Mouse (Mus musculus) spleen, adult 2 months (tissue): ENCODE data around the gene Col27a1. TPM values are rescaled to one million over a fixed set of nuclear protein-coding genes. Genes with fewer than 3 reads are reported as not detected.

ENCODE experiments used
- DNase-seq, 2 experiments: peaks; one replicate each; pipeline versions ENCODE4 v3.0.0 to v3.0.0-alpha.2; 2012 to 2021; ENCODE audit warnings: low spot score in 2 of 2, low read depth in 1 of 2
- H3K27ac ChIP-seq: fragments of 200-500 bp; 2 replicates; pipeline ENCODE4 v1.5.1; 2012; ENCODE audit warnings: low read length, inconsistent platforms; ENCODE audit not compliant: insufficient read depth
- H3K27me3 ChIP-seq: fragments of 200-500 bp; 2 replicates; pipeline ENCODE4 v1.6.1; 2012; ENCODE audit warnings: mild to moderate bottlenecking, moderate library complexity, low read length, inconsistent platforms; ENCODE audit not compliant: control insufficient read depth, insufficient read depth
- H3K36me3 ChIP-seq: fragments of 200-500 bp; 2 replicates; pipeline ENCODE4 v1.6.1; 2012; ENCODE audit warnings: mild to moderate bottlenecking, low read length, inconsistent platforms; ENCODE audit not compliant: control insufficient read depth, insufficient read depth
- H3K4me1 ChIP-seq: fragments of 200-500 bp; 2 replicates; pipeline ENCODE4 v1.6.1; 2011; ENCODE audit warnings: inconsistent platforms; ENCODE audit not compliant: control insufficient read depth, insufficient read depth, insufficient read length
- H3K4me3 ChIP-seq: fragments of 200-500 bp; 2 replicates; pipeline ENCODE4 v1.5.1; 2011; ENCODE audit warnings: mild to moderate bottlenecking, inconsistent platforms; ENCODE audit not compliant: insufficient read depth, insufficient read length; ENCODE audit errors: extremely low read depth
- CTCF ChIP-seq: fragments of 200-500 bp; IDR thresholded peaks from 2 replicates; pipeline ENCODE4 v1.5.1; 2011; ENCODE audit warnings: mild to moderate bottlenecking, inconsistent platforms; ENCODE audit not compliant: insufficient read depth, insufficient read length, insufficient replicate concordance; ENCODE audit errors: extremely low read depth
- POLR2A ChIP-seq: fragments of 200-500 bp; IDR thresholded peaks from 2 replicates; pipeline ENCODE4 v1.6.1; 2011; ENCODE audit warnings: low read depth, low read length, inconsistent platforms
- WGBS: fragments of 180-500 bp; shearing (Covaris S2); methylation state at CpG from one replicate; pipeline ENCODE4 v1.1.7; 2018; 5-methylcytosine and 5-hydroxymethylcytosine counted together
- polyA plus RNA-seq: library from polyadenylated mRNA; depleted of rRNA; stranded (reverse); fragments of >200 nt; gene quantifications from 2 replicates; pipeline ENCODE4 v1.2.3, GENCODE M21; 2012

Gene Col27a1
- polyA plus RNA-seq, 1 experiment = 9.1 TPM

GRCm38 (mm10) chr4:63267586-63267985 is 53.8 kb downstream of the Col27a1 start:
- WGBS = 86% methylated on average over 1 of the region's 1 CpGs

GRCm38 (mm10) chr4:63268777-63269176 is 55.0 kb downstream of the Col27a1 start:
- no peak for TF ChIP-seq CTCF
- Histone ChIP-seq H3K27me3 (no peaks in the 10 kb centered on the region), H3K36me3 (no peaks in the 10 kb centered on the region), H3K27ac (no peak overlapping the region), H3K4me3 (no peak overlapping the region), H3K4me1 (no peaks in the 10 kb centered on the region)
- 62% methylated on average over 4 of the region's 4 CpGs for WGBS
- DNase-seq = no peak

More at GRCm38 (mm10) chr4:63267586-63267985, 53.8 kb downstream of the Col27a1 start:
- no peak for TF ChIP-seq CTCF
- no peak for TF ChIP-seq POLR2A
- Histone ChIP-seq H3K4me1 (no peaks in the 10 kb centered on the region), H3K27me3 (no peaks in the 10 kb centered on the region), H3K36me3 (no peaks in the 10 kb centered on the region), H3K4me3 (no peak overlapping the region), H3K27ac (no peak overlapping the region)
- no peak for DNase-seq

- Histone ChIP-seq H3K4me1 (no peaks in the 10 kb centered on the region), H3K4me3 (no peak overlapping the region), H3K27me3 (no peaks in the 10 kb centered on the region), H3K27ac (no peak overlapping the region), H3K36me3 (no peaks in the 10 kb centered on the region)
- WGBS = 77% methylated on average over 1 of the region's 1 CpGs
- no peak for TF ChIP-seq CTCF
- TF ChIP-seq POLR2A = no peak
- no peak for DNase-seq
Observed at GRCm38 (mm10) chr4:63274516-63274915, 60.7 kb downstream of the Col27a1 start.

- TF ChIP-seq POLR2A (no peak), CTCF (no peak)
- no peak overlapping the region for H3K27ac ChIP-seq
- H3K27me3 ChIP-seq = no peaks in the 10 kb centered on the region
- H3K4me1 ChIP-seq = no peaks in the 10 kb centered on the region
- H3K4me3 ChIP-seq = no peak overlapping the region
- DNase-seq = no peak
- no peaks in the 10 kb centered on the region for H3K36me3 ChIP-seq
- 79% methylated on average over 8 of the region's 8 CpGs for WGBS
Observed at GRCm38 (mm10) chr4:63275251-63275650, 61.4 kb downstream of the Col27a1 start.

- no peak for DNase-seq
- TF ChIP-seq POLR2A = no peak
- no peak for TF ChIP-seq CTCF
- Histone ChIP-seq H3K4me1 (no peaks in the 10 kb centered on the region), H3K4me3 (no peak overlapping the region), H3K27ac (no peak overlapping the region), H3K27me3 (no peaks in the 10 kb centered on the region), H3K36me3 (no peaks in the 10 kb centered on the region)
- 94% methylated on average over 1 of the region's 1 CpGs for WGBS
Observed at GRCm38 (mm10) chr4:63276571-63276970, 62.8 kb downstream of the Col27a1 start.

GRCm38 (mm10) chr4:63278821-63279220 is 65.0 kb downstream of the Col27a1 start:
- WGBS = 93% methylated on average over 7 of the region's 7 CpGs
- Histone ChIP-seq H3K27me3 (no peaks in the 10 kb centered on the region), H3K4me3 (no peak overlapping the region), H3K36me3 (no peaks in the 10 kb centered on the region), H3K4me1 (no peaks in the 10 kb centered on the region), H3K27ac (no peak overlapping the region)
- DNase-seq = no peak
- TF ChIP-seq CTCF (no peak), POLR2A (no peak)

- H3K4me3 ChIP-seq = no peak overlapping the region
- H3K4me1 ChIP-seq = no peaks in the 10 kb centered on the region
- WGBS = 25% methylated on average over 6 of the region's 6 CpGs
- no peaks in the 10 kb centered on the region for H3K36me3 ChIP-seq
- no peaks in the 10 kb centered on the region for H3K27me3 ChIP-seq
- no peak for TF ChIP-seq CTCF
- TF ChIP-seq POLR2A = no peak
- DNase-seq = no peak
- H3K27ac ChIP-seq = no peak overlapping the region
Observed at GRCm38 (mm10) chr4:63281694-63282093, 67.9 kb downstream of the Col27a1 start.

- Histone ChIP-seq H3K4me1 (no peaks in the 10 kb centered on the region), H3K36me3 (no peaks in the 10 kb centered on the region), H3K4me3 (no peak overlapping the region), H3K27ac (no peak overlapping the region), H3K27me3 (no peaks in the 10 kb centered on the region)
- no peak for TF ChIP-seq CTCF
- TF ChIP-seq POLR2A = no peak
- WGBS = 51% methylated on average over 5 of the region's 5 CpGs
- DNase-seq = no peak
Observed at GRCm38 (mm10) chr4:63283319-63283718, 69.5 kb downstream of the Col27a1 start.
